ENCODE assay signal across 28 mouse cellular contexts in the genomic region with DNA sequence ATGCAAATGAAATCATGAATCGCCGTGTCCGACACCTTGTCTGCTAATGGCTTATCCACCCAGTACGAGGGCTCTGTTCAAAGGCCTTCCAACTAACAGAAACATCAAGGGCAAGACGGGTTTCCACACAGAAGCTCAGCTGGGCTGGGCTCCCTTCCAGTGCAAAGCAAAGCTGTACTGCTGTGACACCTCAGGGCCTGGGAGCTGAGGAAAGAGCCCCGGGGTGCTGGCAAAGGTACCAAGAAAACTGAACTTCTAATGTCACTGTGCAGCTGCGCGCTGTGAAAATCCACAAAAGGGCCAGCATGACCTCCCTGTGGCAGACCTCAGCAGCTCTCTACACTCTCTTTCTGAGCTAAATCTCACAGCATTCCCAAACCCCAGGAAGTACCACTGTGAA.
DNase-seq lines count a peak whose midpoint lies in the region; ATAC-seq and TF ChIP-seq lines count a peak whose summit lies in the region.
"Had no signal": no experiment of that assay in that cellular context is flagged by ENCODE, and none has a peak within 500 bp of the region (broad histone marks: within the 10 kb centered on the region; RNA-seq: fewer than 3 reads in every experiment).

No protein-coding gene starts in this region.

- peaks cover 15% of the 10 kb centered on the region for H3K4me1 ChIP-seq in forebrain, embryonic 14.5 days (ENCODE audit: control insufficient read depth, insufficient read depth, low read length)
- peaks cover 25% of the 10 kb centered on the region for H3K4me1 ChIP-seq in forebrain, embryonic 10.5 days
- H3K4me1 ChIP-seq in hindbrain, embryonic 13.5 days (replicated peaks), result peaks cover 13% of the 10 kb centered on the region
- peaks cover 7% of the 10 kb centered on the region for H3K4me1 ChIP-seq in hindbrain, embryonic 16.5 days (ENCODE audit: control insufficient read depth, insufficient read depth, low read depth, low read length)
- H3K4me1 ChIP-seq in neural tube, embryonic 13.5 days (replicated peaks), result peaks cover 19% of the 10 kb centered on the region
- H3K4me1 ChIP-seq: embryonic facial prominence, embryonic 12.5 days; liver, embryonic 13.5 days; neural tube, embryonic 12.5 days; stomach, embryonic 15.5 days had no signal

- H3K9ac ChIP-seq in forebrain, embryonic 14.5 days (ENCODE audit: low read length), result no peak overlapping the region
- no peak overlapping the region for H3K9ac ChIP-seq in hindbrain, embryonic 13.5 days
- H3K9ac ChIP-seq in hindbrain, embryonic 16.5 days (ENCODE audit: low read depth, low read length), result no peak overlapping the region
- no peak overlapping the region for H3K9ac ChIP-seq in neural tube, embryonic 13.5 days
- H3K9ac ChIP-seq: embryonic facial prominence, embryonic 12.5 days; hindbrain, embryonic 12.5 days; limb, embryonic 15.5 days; liver, embryonic 13.5 days; midbrain, embryonic 15.5 days; neural tube, embryonic 12.5 days; stomach, embryonic 15.5 days had no signal

- ATAC-seq in forebrain, embryonic 14.5 days, result peak; percentile 57
- ATAC-seq in hindbrain, embryonic 13.5 days (ENCODE audit: low FRiP score), result peak; percentile 38; the same call in 1 of the 2 replicates
- no peak for ATAC-seq in hindbrain, embryonic 16.5 days
- peak; percentile 19; the same call in 1 of the 2 replicates for ATAC-seq in neural tube, embryonic 13.5 days (ENCODE audit: low read depth)
- ATAC-seq: CD4-positive, CD25-positive, alpha-beta regulatory T cell, adult 4 months; intestine, postnatal 0 days; lung, postnatal 0 days; midbrain, embryonic 15.5 days had no signal

- no peak overlapping the region for H3K4me3 ChIP-seq in forebrain, embryonic 14.5 days (ENCODE audit: low read depth, low read length)
- no peak overlapping the region for H3K4me3 ChIP-seq in forebrain, embryonic 10.5 days
- no peak overlapping the region for H3K4me3 ChIP-seq in hindbrain, embryonic 13.5 days
- H3K4me3 ChIP-seq in hindbrain, embryonic 16.5 days (ENCODE audit: low read length), result no peak overlapping the region
- no peak overlapping the region for H3K4me3 ChIP-seq in neural tube, embryonic 13.5 days
- H3K4me3 ChIP-seq: embryonic facial prominence, embryonic 12.5 days; hindbrain, embryonic 12.5 days; limb, embryonic 10.5 days; limb, embryonic 15.5 days; liver, embryonic 13.5 days; megakaryocyte, embryonic 14.5 days; midbrain, embryonic 15.5 days; neural tube, embryonic 12.5 days; stomach, embryonic 15.5 days had no signal

- no peak overlapping the region for H3K4me2 ChIP-seq in forebrain, embryonic 14.5 days (ENCODE audit: low read length)
- no peak overlapping the region for H3K4me2 ChIP-seq in hindbrain, embryonic 13.5 days
- H3K4me2 ChIP-seq in hindbrain, embryonic 16.5 days (ENCODE audit: low read length), result no peak overlapping the region
- H3K4me2 ChIP-seq in neural tube, embryonic 13.5 days, result no peak overlapping the region
- H3K4me2 ChIP-seq: embryonic facial prominence, embryonic 12.5 days; hindbrain, embryonic 12.5 days; limb, embryonic 15.5 days; liver, embryonic 13.5 days; midbrain, embryonic 15.5 days; neural tube, embryonic 12.5 days; stomach, embryonic 15.5 days had no signal

- no peak for TF ChIP-seq CTCF in brain, embryonic 14.5 days (IDR thresholded peaks at IDR 0.05; ENCODE audit: borderline replicate concordance, extremely low read depth, insufficient read depth, insufficient read length)

- H3K27ac ChIP-seq in forebrain, embryonic 14.5 days (ENCODE audit: low read depth, low read length), result no peak overlapping the region
- no peak overlapping the region for H3K27ac ChIP-seq in forebrain, embryonic 10.5 days
- H3K27ac ChIP-seq in hindbrain, embryonic 13.5 days, result no peak overlapping the region
- H3K27ac ChIP-seq in hindbrain, embryonic 16.5 days (ENCODE audit: low read depth, low read length), result no peak overlapping the region
- no peak overlapping the region for H3K27ac ChIP-seq in neural tube, embryonic 13.5 days (replicated peaks)
- H3K27ac ChIP-seq: embryonic facial prominence, embryonic 12.5 days; hindbrain, embryonic 12.5 days; limb, embryonic 10.5 days; limb, embryonic 15.5 days; liver, embryonic 13.5 days; midbrain, embryonic 15.5 days; neural tube, embryonic 12.5 days; stomach, embryonic 15.5 days had no signal

- WGBS in forebrain, embryonic 14.5 days, result 11% methylated on average over 8 of the region's 8 CpGs
- WGBS in forebrain, embryonic 10.5 days, result 23% methylated on average over 8 of the region's 8 CpGs
- WGBS in hindbrain, embryonic 13.5 days, result 20% methylated on average over 8 of the region's 8 CpGs
- 14% methylated on average over 8 of the region's 8 CpGs for WGBS in hindbrain, embryonic 16.5 days
- 19% methylated on average over 8 of the region's 8 CpGs for WGBS in neural tube, embryonic 13.5 days

- no peaks in the 10 kb centered on the region for H3K27me3 ChIP-seq in forebrain, embryonic 14.5 days (replicated peaks; ENCODE audit: control insufficient read depth, insufficient read depth, low read length)
- no peaks in the 10 kb centered on the region for H3K27me3 ChIP-seq in forebrain, embryonic 10.5 days (ENCODE audit: poor library complexity, severe bottlenecking)
- H3K27me3 ChIP-seq in hindbrain, embryonic 13.5 days, result peaks cover 7% of the 10 kb centered on the region; the same call in 1 of the 2 replicates
- no peaks in the 10 kb centered on the region for H3K27me3 ChIP-seq in hindbrain, embryonic 16.5 days (replicated peaks; ENCODE audit: control insufficient read depth, insufficient read depth, low read length)
- no peaks in the 10 kb centered on the region for H3K27me3 ChIP-seq in neural tube, embryonic 13.5 days
- H3K27me3 ChIP-seq: embryonic facial prominence, embryonic 12.5 days; hindbrain, embryonic 12.5 days; limb, embryonic 15.5 days; liver, embryonic 13.5 days; megakaryocyte, embryonic 14.5 days; midbrain, embryonic 15.5 days; neural tube, embryonic 12.5 days; stomach, embryonic 15.5 days had no signal

- H3K9me3 ChIP-seq in forebrain, embryonic 14.5 days (replicated peaks; ENCODE audit: control insufficient read depth, low read length), result no peaks in the 10 kb centered on the region
- H3K9me3 ChIP-seq in forebrain, embryonic 10.5 days, result no peaks in the 10 kb centered on the region
- no peaks in the 10 kb centered on the region for H3K9me3 ChIP-seq in hindbrain, embryonic 13.5 days
- no peaks in the 10 kb centered on the region for H3K9me3 ChIP-seq in hindbrain, embryonic 16.5 days (ENCODE audit: control insufficient read depth, low read length)
- no peaks in the 10 kb centered on the region for H3K9me3 ChIP-seq in neural tube, embryonic 13.5 days
- H3K9me3 ChIP-seq: embryonic facial prominence, embryonic 12.5 days; hindbrain, embryonic 12.5 days; limb, embryonic 10.5 days; limb, embryonic 15.5 days; liver, embryonic 13.5 days; midbrain, embryonic 15.5 days; neural tube, embryonic 12.5 days; stomach, embryonic 15.5 days had no signal

- no peaks in the 10 kb centered on the region for H3K36me3 ChIP-seq in forebrain, embryonic 14.5 days (ENCODE audit: control insufficient read depth, insufficient read depth, low read length)
- H3K36me3 ChIP-seq in forebrain, embryonic 10.5 days (replicated peaks), result no peaks in the 10 kb centered on the region
- H3K36me3 ChIP-seq in hindbrain, embryonic 13.5 days, result no peaks in the 10 kb centered on the region
- H3K36me3 ChIP-seq in hindbrain, embryonic 16.5 days (ENCODE audit: control insufficient read depth, insufficient read depth, low read length), result no peaks in the 10 kb centered on the region
- no peaks in the 10 kb centered on the region for H3K36me3 ChIP-seq in neural tube, embryonic 13.5 days
- H3K36me3 ChIP-seq: embryonic facial prominence, embryonic 12.5 days; hindbrain, embryonic 12.5 days; limb, embryonic 10.5 days; limb, embryonic 15.5 days; liver, embryonic 13.5 days; midbrain, embryonic 15.5 days; neural tube, embryonic 12.5 days; stomach, embryonic 15.5 days had no signal

- DNase-seq in forebrain, embryonic 14.5 days (ENCODE audit: low spot score), result peak; percentile 47
- no peak for DNase-seq in forebrain, embryonic 10.5 days (ENCODE audit: extremely low spot score, low spot score)
- DNase-seq in neural tube, embryonic 10.5 days (ENCODE audit: extremely low spot score, low spot score), result no peak
- peak; percentile 71 for DNase-seq in brain, embryonic 14.5 days (ENCODE audit: low read depth)
- DNase-seq in spleen, postnatal 14 days (ENCODE audit: low spot score in 2 of 2), result no peak
- DNase-seq: adrenal gland, postnatal 25 days; cerebellum, adult 8-10 months; cerebellum, postnatal 36 days; heart, postnatal 36 days; kidney, adult 9 months; kidney, postnatal 25 days; liver, embryonic 13.5 days; lung, adult 18-20 months; lung, postnatal 4 days had no signal

- TF ChIP-seq POLR2A in brain, embryonic 14.5 days (IDR thresholded peaks at IDR 0.05; ENCODE audit: borderline replicate concordance, extremely low read depth, insufficient read depth, insufficient read length, poor library complexity, severe bottlenecking), result no peak

Comparison
In these comparisons a context has a peak if more than half of its experiments do, and no peak if none do; other contexts are left out.
1. DNase-seq: peak in forebrain, embryonic 14.5 days (single experiment) and brain, embryonic 14.5 days (single experiment); none in forebrain, embryonic 10.5 days (single experiment), neural tube, embryonic 10.5 days (single experiment) and spleen, postnatal 14 days (0 of 2).